Mouse (Mus musculus) C2C12 (cell line): ENCODE data around the gene Gm6588.

ENCODE experiments used
- CEBPB ChIP-seq: IDR thresholded peaks from one replicate; pipeline ENCODE4 v1.6.1; 2011; ENCODE audit warnings: low read depth, mild to moderate bottlenecking, control low read depth, moderate library complexity
- CTCF ChIP-seq: IDR thresholded peaks from one replicate; pipeline ENCODE4 v1.5.1; 2011; ENCODE audit not compliant: control insufficient read depth, insufficient read depth, insufficient read length
- MAX ChIP-seq: IDR thresholded peaks from one replicate; pipeline ENCODE4 v1.6.1; 2011; ENCODE audit warnings: mild to moderate bottlenecking, control low read depth
- MYOD1 ChIP-seq: IDR thresholded peaks from one replicate; pipeline ENCODE4 v1.6.1; 2011; ENCODE audit warnings: low read depth; ENCODE audit not compliant: control insufficient read depth, insufficient read length
- MYOG ChIP-seq: IDR thresholded peaks from one replicate; pipeline ENCODE4 v1.6.1; 2011; ENCODE audit not compliant: control insufficient read depth, insufficient read length; ENCODE audit errors: extremely low read depth
- USF1 ChIP-seq: IDR thresholded peaks from one replicate; pipeline ENCODE4 v1.6.1; 2011; ENCODE audit warnings: low read depth, mild to moderate bottlenecking, control low read depth, moderate library complexity

DNA sequence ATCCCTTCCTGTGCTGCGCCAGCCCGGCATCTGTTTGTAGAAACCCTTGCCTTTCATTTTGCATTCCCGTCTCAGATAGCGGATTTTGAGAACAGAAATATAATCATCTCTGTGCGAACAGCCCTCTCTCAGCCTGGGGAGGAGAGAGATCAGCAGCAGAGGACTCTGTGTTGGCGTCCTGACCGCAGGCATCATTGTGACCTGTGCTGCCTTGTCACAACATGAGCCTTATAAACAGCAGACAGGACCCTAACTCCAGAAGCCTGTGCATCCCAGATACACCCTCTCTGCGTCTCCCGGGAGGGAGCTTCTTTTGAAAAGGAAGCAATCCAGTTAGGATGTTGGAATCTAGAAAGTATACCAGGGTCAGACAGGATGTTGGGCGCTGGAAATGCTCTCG, 38.2 kb upstream of the Gm6588 start:
- TF ChIP-seq CTCF (no peak), USF1 (no peak), CEBPB (no peak), MAX (no peak), MYOD1 (no peak), MYOG (no peak)
